In genomic region chr3:38431042-38431441, GRCm38 (mm10) we compare ENCODE assay signal across 24 mouse cellular contexts. TPM values are rescaled to one million over a fixed set of nuclear protein-coding genes. Genes with fewer than 3 reads are reported as not detected.
DNase-seq lines count a peak whose midpoint lies in the region; ATAC-seq lines count a peak whose summit lies in the region.
"Had no signal": no experiment of that assay in that cellular context is flagged by ENCODE, and none has a peak within 500 bp of the region (broad histone marks: within the 10 kb centered on the region; RNA-seq: fewer than 3 reads in every experiment).

No protein-coding gene starts in this region.

- DNase-seq in frontal cortex, postnatal 10 days (ENCODE audit: low spot score in 2 of 2) = no peak
- DNase-seq in CD4-positive helper T cell, adult 2 months (ENCODE audit: low read depth, low spot score) = peak; percentile 59
- no peak for DNase-seq in yolk sac, embryonic 10.5 days (ENCODE audit: low spot score)
- DNase-seq in urinary bladder, adult 18-20 months (ENCODE audit: low spot score in 2 of 2) = no peak
- no peak for DNase-seq in kidney, adult 18-20 months
- DNase-seq: adrenal gland, postnatal 14 days; cerebellum, adult 18-20 months; cerebellum, postnatal 10 days; gastrocnemius, postnatal 10 days; heart, postnatal 10 days; kidney, adult 2 months; kidney, postnatal 4 days; left cerebral cortex, postnatal 4 days; liver, embryonic 13.5 days; lung, adult 2 months; lung, postnatal 10 days; right cerebral cortex, postnatal 25 days; spleen, adult 18-20 months; thymus, adult 2 months; thymus, postnatal 36 days had no signal

- ATAC-seq in frontal cortex, adult (ENCODE audit: low TSS enrichment) = peak; percentile 41
- peak; percentile 83 for ATAC-seq in CD4-positive, CD25-positive, alpha-beta regulatory T cell, adult 4 months
- ATAC-seq in inflammation-experienced regulatory T-cells, adult 6 months = peak; percentile 96
- ATAC-seq: forebrain, embryonic 16.5 days had no signal

RNA-seq across cellular contexts. Expression of gene Ankrd50, which starts 53.6 kb away (rescaled TPM):
- polyA plus RNA-seq in CD4-positive, CD25-positive, alpha-beta regulatory T cell, adult 4 months (2017; shearing (Covaris generic)) = 1 to 10 TPM; 5.5 TPM
- polyA plus RNA-seq in inflammation-experienced regulatory T-cells, adult 6 months (2017; shearing (Covaris generic)) = 1 to 10 TPM; 4.6 to 8.0 (median 6.4) TPM

Comparison
In these comparisons a context has a peak if more than half of its experiments do, and no peak if none do; other contexts are left out.
1. ATAC-seq: peak in every context shown above with its lines; median percentile 96 in inflammation-experienced regulatory T-cells, adult 6 months; 83 in CD4-positive, CD25-positive, alpha-beta regulatory T cell, adult 4 months; 41 in frontal cortex, adult.